Mouse (Mus musculus) c-Kit-positive CD71-positive TER-119-negative erythroid progenitor cells, embryonic 14.5 days (primary cell): ENCODE data around the gene Mogs.
A peak's percentile ranks its signal among the peaks of the same experiment; 100 is the strongest.

ENCODE experiments used
- DNase-seq: peaks from one replicate; pipeline ENCODE4 v3.0.0-alpha.2; 2013; ENCODE audit warnings: low read depth

The Mogs gene

GRCm38 (mm10) chr6:83115011-83115671 lies at the start of gene Mogs:
TSS of gene Mogs (plus strand) at chr6:83115496.
- DNase-seq, result peak; percentile 84

DNA sequence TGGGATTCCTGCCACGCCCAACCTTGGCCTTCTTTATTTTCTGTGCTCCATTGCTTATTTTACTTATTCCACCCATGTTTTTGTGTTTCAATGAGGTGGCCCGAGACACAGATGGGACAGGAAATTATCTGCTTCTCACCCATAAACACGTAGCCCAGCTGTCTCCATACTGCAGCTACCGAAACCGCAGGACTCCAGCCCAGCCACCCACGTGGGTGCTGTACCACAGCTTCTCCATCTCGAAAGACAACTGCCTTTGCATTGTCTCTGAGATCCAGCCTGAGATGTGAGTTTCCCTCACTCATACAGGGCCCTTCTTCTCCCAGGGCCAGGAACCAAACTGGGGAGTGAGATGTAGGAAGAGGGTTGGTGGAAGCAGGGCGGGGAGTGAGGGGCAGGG lies 49.3 kb upstream of the Mogs start:
- no peak for DNase-seq

GRCm38 (mm10) chr6:83066441-83066840 lies 48.9 kb upstream of the Mogs start:
- no peak for DNase-seq

DNA sequence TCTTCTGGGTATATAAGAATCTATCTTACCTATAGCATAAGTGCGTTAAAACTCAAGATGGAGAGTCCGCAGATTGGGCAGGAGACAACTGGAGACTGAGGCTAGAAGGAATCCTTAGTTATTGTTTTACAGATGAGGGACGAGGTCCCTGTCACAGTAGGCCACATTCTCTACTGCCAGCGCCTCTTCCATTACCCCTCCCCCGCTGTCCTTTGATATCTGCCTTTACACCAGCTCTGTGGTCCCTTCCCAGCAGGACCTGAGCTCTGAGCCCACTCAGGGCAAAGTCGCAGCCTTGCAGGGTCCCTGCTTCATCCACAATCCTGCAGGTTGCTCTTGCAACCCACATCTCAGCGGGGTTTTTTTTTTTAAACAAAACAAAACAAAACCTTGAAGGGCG lies 47.1 kb upstream of the Mogs start:
- DNase-seq, result no peak

- DNase-seq, result no peak
These were observed 46.4 kb upstream of the Mogs start for GRCm38 (mm10) chr6:83068706-83069487.

DNA sequence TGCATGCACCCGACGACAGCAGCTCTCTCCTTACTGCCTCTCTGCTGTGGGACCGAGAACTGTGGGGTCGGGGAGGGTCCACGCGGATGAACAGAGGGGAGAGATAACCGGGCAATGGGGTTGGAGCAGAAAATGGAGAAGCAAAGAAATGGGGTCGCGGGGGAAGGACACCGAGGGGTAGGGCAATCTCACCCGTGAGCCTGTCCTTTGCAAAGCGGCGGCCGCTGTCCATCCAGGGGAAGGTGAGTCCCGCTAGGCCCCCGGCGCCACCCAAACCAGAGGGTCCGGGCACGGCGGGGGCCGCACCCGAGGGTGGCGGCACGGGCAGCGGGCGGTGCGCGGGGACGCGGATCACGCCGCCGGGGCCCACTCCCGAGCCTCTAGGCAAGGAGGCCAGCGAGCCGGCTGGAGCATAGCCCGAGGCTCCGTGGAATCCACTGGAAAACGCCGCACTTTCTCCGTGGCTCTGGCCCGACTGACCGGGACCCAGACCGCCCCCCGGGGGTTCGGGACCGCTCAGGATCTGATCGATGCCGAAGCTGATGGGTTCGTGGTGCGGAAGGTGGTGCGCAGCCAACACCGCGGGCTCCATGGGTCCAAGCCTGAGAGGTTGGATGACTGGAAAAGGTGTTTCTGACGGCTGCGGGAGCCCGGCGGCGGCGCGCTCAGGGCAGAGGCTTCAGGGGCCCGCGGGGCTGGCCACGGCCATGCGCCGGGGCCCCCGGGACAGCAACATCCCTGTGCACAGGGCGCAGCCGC lies 45.6 kb upstream of the Mogs start:
- no peak for DNase-seq

GRCm38 (mm10) chr6:83070247-83070310 lies 45.2 kb upstream of the Mogs start, which contains the start of gene Tlx2:
TSS of gene Tlx2 (minus strand) at chr6:83070293.
- no peak for DNase-seq

DNA sequence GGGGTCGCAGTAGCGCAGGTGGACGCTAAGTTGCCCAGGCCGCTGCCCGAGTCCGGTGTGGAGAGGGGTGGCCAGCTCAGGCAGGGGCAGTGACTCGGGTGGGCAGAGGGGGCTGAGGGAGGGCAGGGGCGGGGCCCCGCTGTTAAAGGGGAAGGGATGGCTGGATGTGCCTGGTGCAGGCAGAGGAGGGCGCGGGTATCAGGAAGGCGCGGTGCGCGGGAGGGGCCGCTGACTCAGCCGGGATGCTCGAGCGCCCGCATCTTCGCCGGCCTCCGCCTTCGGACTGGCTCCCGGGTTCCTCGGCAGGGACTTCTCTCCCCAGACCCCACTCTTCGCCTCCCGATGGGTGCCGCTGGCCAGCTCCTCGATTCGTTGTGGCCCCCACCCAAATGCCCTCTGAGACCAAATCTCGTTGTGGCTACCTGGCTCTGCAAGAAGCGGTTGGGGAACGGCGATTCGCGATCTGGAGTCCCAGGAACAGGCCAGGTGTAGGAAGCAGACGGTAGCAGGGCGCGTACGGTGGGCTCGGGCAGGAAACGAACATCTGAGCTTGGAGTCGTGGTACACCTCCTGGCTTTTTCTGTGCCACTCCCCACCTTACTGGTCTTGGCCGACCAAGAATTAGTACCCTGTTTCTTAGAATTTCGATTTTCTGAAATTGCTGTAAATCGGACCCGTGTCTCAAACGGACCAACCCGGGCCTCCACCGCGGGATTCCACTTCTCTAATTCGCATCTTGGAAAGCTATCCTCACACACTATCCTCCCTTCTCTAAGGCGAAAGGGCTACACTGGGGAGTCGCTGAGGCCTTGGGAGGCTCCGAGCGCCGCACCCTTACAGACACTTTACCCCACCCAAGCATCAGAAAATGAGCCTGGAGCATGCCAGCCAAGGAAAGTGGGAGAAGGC lies 44.7 kb upstream of the Mogs start:
- no peak for DNase-seq

GRCm38 (mm10) chr6:83071220-83071619 lies 44.1 kb upstream of the Mogs start:
- no peak for DNase-seq

DNA sequence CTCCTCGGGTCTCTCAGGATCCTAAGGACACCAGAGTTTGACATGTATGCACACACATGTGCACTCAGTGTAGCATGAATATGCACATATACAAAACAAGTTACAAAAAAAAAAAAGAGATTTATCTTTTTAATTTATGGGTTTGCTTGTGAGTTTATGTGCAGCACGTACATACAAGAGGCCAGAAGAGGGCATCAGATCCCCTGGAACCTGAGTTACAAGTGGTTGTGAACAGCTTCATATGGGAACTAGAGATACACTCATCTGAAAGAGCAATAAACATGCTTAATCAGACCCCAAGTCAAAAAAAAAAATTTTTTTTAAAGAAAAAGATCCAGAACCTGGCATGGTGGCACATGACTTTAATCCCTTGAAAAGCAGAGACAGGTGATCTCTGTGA lies 40.3 kb upstream of the Mogs start:
- no peak for DNase-seq

DNA sequence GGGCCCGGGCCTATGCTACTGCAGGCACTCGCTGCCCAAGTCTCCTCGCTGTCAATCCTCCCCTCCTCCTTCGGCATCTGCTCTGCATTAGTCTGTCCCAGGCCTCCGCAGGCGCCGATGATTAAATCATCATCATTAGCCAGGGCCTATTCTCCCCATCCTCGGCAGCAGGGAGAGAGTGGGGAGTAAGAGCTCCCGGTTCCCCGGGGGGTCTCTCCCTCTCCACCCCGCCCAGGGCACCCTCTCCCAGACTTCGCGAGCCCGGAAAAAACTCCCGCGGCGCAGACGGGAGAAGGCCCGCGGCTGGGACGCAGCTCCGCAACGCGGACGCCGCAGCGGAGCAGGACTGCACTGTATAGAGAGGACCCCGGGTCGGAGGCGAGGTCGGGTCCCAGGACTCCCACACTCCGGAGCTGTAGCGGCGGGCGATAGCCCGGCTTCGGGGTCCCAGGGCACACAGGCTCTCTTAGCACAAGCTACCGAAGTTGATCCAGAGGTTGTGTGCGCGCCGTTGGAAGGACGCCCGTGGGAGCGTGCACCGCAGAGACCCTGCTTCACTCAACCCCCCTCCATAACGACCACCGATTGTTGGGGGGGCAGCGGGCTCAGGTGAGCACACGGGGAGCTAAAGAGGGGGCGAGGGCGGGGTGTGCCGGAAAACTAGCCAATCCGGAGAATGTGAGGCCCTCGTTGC lies 37.5 kb upstream of the Mogs start, which contains the start of gene Pcgf1:
Pcgf1 (plus strand) TSS at position 240 of the 694 bp plus-strand sequence.
- DNase-seq, result no peak

- DNase-seq, result peak; percentile 98
These were observed 36.9 kb upstream of the Mogs start for GRCm38 (mm10) chr6:83078324-83078858.

DNA sequence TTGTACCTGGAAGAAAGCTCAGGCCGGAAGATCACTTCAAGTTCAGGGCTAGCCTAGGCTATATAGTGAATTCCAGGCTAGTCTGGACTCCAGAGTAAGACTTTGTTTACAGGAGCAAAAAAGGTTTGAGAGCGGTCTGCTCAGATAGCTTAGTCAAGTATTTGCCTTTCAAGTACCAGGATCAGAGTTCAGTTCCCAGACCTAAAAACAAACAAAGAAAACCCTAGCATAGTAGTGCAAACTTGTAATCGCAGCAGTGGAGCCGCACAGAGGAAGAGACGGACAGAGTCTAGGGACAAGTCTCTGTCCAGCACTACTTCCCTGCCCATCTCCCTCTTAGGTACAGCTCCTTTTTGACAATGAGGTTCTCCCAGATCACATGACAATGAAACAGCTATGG lies 35.1 kb upstream of the Mogs start:
- no peak for DNase-seq

GRCm38 (mm10) chr6:83083497-83083896 lies 31.8 kb upstream of the Mogs start:
- DNase-seq, result no peak

DNA sequence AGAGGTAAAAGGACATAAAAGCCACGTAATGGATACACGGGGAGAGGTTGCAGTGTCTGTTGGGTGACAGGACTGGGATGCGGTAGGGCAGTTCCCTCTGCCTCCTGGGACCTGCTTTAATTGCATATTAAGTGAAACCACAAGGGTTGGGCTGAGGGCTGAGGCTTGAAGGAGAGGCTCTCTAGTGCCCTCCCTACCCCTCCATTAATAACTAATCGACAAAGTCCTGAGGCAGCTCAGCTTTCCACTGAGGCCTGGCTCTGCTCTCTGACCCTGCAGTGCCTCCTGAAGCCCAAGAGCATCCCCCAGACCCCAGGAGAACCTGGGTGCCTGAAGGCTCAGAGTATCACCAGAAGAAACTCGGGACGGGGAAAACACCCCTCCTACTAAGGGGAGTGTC lies 30.8 kb upstream of the Mogs start:
- DNase-seq, result no peak

DNA sequence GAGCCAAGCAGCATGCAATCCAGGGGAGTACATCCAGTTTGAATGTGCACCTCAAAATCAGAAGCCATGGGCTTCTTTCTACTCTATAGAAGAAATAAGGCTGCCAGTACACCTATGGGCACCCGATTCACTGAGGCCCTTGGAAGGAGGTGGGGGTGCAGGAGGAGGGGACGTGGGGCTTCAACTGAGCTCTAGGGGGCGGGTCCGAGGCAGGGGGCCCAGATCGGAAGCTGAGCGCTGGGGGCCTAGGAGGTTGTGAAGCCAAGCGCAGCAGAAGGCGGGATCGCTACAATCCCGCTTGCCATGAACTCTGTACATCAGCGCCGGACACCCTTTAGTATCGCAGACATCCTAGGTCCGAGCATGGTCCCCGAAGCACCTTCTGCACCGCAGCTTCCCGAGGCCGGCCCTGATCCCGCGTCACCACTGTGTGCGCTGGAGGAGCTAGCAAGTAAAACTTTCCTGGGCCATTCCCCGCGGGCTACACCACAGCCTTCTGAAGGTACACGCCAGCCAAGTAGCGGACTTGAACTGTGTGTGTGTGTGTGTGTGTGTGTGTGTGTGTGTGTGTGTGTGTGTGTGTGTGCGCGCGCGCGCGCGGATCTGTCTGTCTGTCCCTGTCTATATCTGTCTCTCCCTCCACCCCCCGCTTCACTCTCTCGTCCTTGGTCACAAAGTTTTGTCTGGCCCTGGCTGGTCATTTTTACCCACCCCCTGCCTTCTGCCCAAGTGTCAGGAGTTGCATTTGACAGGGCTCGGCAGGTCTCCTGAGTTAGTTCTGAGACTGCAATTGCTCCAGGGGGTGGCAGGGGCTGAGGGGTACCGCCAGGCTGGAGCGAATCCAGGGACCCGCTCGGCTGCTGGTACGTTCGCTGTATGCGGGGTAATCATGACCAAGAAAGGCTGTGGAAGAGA lies 28.9 kb upstream of the Mogs start, which contains the start of gene Lbx2:
Lbx2 (plus strand) TSS at position 247 of the 915 bp plus-strand sequence.
- DNase-seq, result no peak

DNA sequence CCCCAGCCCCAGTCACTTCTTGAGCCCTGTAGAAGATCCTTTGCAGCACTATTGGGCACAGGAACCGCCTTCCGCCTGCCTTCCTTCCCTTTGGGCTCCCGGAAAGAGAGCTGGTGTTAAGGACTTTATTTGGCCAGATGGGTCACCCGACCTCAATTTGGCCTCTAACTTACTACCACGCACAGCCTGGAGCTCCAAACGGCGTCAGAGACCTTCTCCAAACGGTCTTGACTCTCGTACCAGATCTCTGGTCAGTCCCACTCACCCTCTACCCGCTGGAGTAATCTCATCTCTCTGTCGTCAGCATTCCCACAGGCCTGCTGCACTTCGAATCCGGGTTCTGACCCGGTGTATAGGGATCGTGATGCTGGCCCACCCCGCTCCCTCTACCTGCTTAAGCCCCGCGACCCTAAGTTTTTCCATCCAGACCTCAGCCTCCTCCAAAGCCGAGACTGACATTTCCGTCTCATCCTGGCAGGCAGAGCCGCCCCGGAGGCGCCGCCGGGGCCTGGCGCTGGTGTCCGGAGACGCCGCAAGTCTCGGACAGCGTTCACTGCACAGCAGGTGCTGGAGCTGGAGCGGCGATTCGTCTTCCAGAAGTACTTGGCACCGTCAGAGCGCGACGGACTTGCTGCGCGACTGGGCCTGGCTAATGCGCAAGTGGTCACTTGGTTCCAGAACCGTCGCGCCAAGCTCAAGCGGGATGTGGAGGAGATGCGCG lies 27.9 kb upstream of the Mogs start:
- DNase-seq, result no peak

GRCm38 (mm10) chr6:83087926-83088260 lies 27.4 kb upstream of the Mogs start:
- no peak for DNase-seq

DNA sequence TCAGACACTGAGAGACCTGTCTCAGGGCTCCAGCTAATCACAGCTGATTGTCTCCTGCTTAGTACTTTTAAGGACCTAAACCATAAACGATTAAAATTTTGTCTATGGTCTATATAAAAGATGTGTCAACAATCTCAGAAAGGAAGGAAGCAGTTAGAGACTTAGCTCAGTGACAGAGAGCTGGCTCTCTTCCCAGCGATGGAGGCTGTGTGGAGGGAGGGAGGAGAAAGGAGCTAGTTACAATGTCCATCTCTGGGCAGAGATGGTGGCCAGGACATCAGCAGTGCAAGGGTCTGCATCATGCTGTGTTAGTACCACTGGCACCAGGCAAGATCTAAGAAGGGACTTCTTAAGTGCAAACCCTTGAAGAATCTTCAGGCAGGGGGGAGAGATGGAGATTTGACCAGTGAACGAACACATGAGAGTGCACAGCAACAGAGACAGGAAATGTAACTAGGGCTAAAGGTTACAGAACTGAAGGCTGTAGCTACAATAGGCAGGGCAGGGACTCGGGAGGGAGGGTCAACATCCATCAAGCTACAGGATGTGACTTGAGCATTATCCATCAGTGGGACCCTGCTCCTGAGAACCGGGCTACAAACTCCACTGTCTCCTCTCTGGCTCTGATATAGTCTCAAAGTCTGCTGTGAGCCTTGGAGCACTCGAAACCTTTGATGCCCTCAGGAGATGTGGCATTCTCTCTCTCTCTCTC lies 22.7 kb upstream of the Mogs start:
- no peak for DNase-seq
